Mouse (Mus musculus) megakaryocyte, embryonic 14.5 days (primary cell): ENCODE data around the gene 4921517D22Rik.

Experiments
- FLI1 ChIP-seq: IDR thresholded peaks from 2 replicates; pipeline ENCODE4 v1.6.1; 2012; ENCODE audit warnings: low read length, inconsistent platforms, mixed read lengths
- GATA1 ChIP-seq: IDR thresholded peaks from 3 replicates; pipeline ENCODE4 v1.6.1; 2012; ENCODE audit warnings: mixed read lengths, low read length, inconsistent platforms, borderline replicate concordance

DNA sequence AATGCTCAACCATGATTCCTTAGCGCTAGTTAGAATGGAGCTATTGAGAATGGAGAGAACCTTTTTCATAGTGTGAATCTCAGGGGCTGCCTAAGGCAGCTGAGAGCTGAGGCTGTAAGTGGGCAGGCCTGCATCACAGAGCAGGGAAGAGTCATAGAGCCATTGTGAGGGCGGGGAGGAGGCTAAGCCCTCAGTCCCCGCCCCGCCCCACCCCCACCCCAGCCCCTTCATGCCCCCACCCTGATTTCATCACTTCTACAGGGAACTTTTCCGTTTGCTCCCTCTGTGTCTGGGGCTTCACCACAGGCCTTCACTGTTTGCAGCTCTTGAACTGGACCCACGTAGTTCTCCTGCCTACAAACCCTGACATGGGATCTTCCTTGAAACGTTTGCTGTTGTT is 37.7 kb upstream of the 4921517D22Rik start, which contains the start of gene Spata31d1d:
- no peak for TF ChIP-seq GATA1
- no peak for TF ChIP-seq FLI1
